Mouse (Mus musculus) spleen, adult 2 months (tissue): ENCODE measurements around the gene Gm28539.

Experiments used
- CTCF ChIP-seq: fragments of 200-500 bp; IDR thresholded peaks from 2 replicates; pipeline ENCODE4 v1.5.1; 2011; ENCODE audit warnings: mild to moderate bottlenecking, inconsistent platforms; ENCODE audit not compliant: insufficient read depth, insufficient read length, insufficient replicate concordance; ENCODE audit errors: extremely low read depth
- POLR2A ChIP-seq: fragments of 200-500 bp; IDR thresholded peaks from 2 replicates; pipeline ENCODE4 v1.6.1; 2011; ENCODE audit warnings: low read depth, low read length, inconsistent platforms

DNA sequence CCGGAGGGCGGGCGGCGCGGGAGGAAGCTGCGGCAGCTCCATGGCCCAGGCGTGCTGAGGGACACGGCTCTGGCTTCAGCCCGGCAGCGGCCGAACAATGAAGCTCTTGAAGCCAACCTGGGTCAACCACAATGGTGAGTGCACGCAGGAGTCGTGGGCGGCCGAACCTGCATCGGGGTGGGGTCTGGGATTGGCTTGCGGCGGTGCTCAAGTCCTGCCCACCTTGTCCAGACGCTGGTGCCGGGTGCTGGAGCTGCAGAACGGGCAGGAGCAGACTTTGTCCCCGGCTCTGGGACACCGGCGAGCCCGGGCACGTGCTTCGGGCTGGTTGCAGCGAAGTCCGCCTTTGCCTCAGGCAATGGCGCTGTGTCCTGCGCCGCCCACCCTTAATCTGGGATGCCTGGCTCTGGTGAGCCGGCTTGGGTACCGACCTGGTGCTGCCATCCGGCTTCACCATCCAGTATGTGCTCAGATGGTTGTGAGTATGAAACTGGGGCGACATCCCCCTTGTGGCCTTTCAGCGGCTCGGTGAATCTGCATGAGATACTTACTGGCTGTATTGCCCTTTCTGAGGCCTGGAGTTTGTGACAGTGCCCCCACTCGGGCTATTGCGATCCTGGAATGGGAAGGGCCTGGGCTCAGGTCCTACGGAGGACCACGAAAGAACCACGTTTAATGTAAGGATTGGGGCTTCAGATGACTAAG lies 41.2 kb downstream of the Gm28539 start:
- TF ChIP-seq CTCF = no peak
- TF ChIP-seq POLR2A = no peak
